Mouse (Mus musculus) neural tube, embryonic 11.5 days (tissue): Measurements from ENCODE around the gene Vapa. TPM values are rescaled to one million over a fixed set of nuclear protein-coding genes. Genes with fewer than 3 reads are reported as not detected.

ENCODE experiments used
- ATAC-seq: fragments of 200-750 bp; cut with Nextera tagmentation; 2 replicates; pipeline ENCODE4 v1.8.0; 2017; ENCODE audit warnings: moderate number of reproducible peaks, mild to moderate bottlenecking, moderate TSS enrichment, moderate library complexity; ENCODE audit not compliant: insufficient read depth, low FRiP score, low TSS enrichment
- DNase-seq: peaks from one replicate; pipeline ENCODE4 v3.0.0-alpha.2; 2015; ENCODE audit warnings: low spot score
- H3K27ac ChIP-seq: fragments of 300-500 bp; sonication (generic); 2 replicates; pipeline ENCODE4 v1.5.1; 2014; ENCODE audit warnings: low read depth, mild to moderate bottlenecking, low read length
- H3K27me3 ChIP-seq: fragments of 300-500 bp; sonication (generic); 2 replicates; pipeline ENCODE4 v1.6.1; 2014; ENCODE audit warnings: mild to moderate bottlenecking, low read length, mixed read lengths; ENCODE audit not compliant: control insufficient read depth, insufficient read depth
- H3K36me3 ChIP-seq: fragments of 300-500 bp; sonication (generic); 2 replicates; pipeline ENCODE4 v1.6.1; 2014; ENCODE audit warnings: mild to moderate bottlenecking, low read length, moderate library complexity, mixed read lengths; ENCODE audit not compliant: control insufficient read depth, insufficient read depth
- H3K4me1 ChIP-seq: fragments of 300-500 bp; sonication (generic); 2 replicates; pipeline ENCODE4 v1.6.1; 2014; ENCODE audit warnings: low read length, mixed read lengths; ENCODE audit not compliant: control insufficient read depth, insufficient read depth
- H3K4me2 ChIP-seq: fragments of 300-500 bp; sonication (generic); 2 replicates; pipeline ENCODE4 v1.6.1; 2014; ENCODE audit warnings: low read depth, mild to moderate bottlenecking, moderate library complexity
- H3K4me3 ChIP-seq: fragments of 300-500 bp; sonication (generic); 2 replicates; pipeline ENCODE4 v1.5.1; 2014; ENCODE audit warnings: low read depth, low read length
- H3K9ac ChIP-seq: fragments of 300-500 bp; sonication (generic); 2 replicates; pipeline ENCODE4 v1.6.1; 2014; ENCODE audit warnings: mild to moderate bottlenecking, low read length
- H3K9me3 ChIP-seq: fragments of 300-500 bp; sonication (generic); 2 replicates; pipeline ENCODE4 v1.6.1; 2016; ENCODE audit warnings: low read length; ENCODE audit not compliant: control insufficient read depth
- WGBS: fragments of 180-500 bp; shearing (Covaris S2); extraction: QIAGEN DNeasy Blood & Tissue Kit; methylation state at CpG from one replicate; pipeline ENCODE4 v1.1.7; 2014; 5-methylcytosine and 5-hydroxymethylcytosine counted together
- polyA plus RNA-seq: library from polyadenylated mRNA; unstranded; fragments of >200 nt; fragmentation: Nextera tagmentation; extraction: Ambion mirVana; gene quantifications from 2 replicates; pipeline ENCODE4 v1.2.1, GENCODE M21; 2014

Vapa gene
- polyA plus RNA-seq, 1 experiment from 2014 or later, result 259 TPM

DNA sequence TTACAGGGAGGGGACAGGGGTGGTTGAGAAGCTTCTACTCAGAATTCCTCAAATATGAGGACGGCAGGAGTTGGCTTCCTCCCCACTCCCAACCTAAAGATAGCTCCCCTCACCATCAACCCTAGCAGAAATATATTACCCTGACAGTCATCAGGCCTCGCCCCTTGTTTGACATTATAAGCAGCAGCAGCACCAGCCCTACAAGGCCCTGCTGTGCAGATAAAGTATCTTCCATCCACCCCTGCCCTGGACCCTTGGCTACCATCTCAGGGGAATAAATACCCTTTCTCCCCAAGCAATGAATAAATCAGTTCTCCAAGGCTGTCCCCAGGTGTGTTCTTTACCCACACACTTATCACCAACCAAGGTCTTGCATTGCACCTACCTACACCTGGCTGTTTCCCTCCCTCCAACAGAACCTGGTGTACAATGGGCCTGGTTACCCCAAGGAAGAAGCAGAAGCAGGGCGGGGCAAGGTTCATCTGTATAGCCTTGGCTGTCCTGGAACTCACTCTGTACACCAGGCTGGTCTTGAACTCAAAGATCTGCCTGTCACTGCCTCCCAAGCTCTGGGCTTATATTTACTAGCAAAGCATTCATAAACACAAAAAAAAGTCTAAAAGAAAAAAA lies 15.4 kb downstream of the Vapa start:
- Histone ChIP-seq H3K36me3 (no peaks in the 10 kb centered on the region), H3K27me3 (no peaks in the 10 kb centered on the region), H3K4me2 (no peak overlapping the region), H3K4me3 (no peak overlapping the region), H3K9me3 (no peaks in the 10 kb centered on the region), H3K4me1 (no peaks in the 10 kb centered on the region; the same call in 1 of the 2 replicates), H3K9ac (no peak overlapping the region), H3K27ac (no peak overlapping the region)
- ATAC-seq, result no peak
- no peak for DNase-seq
- 89% methylated on average over 3 of the region's 3 CpGs for WGBS

DNA sequence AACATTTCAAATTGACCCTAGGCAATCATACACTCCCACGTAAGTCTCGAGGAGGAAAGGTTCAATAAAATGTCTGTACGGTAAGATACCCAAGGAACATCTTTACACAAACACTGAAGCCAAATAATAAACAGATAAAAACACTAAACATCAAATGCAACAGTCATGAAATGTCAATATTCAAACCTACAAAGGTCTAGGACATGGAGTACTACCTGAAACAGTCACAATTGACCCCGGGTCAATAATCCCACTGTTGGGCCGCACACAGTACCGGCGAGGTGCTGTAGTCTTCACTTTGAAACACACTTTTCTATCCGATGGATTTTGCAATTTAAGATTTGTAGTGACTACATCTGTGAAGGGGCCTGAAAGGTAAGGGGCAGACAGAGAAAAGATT lies 18.7 kb downstream of the Vapa start:
- WGBS, result 95% methylated on average over 8 of the region's 8 CpGs
- ATAC-seq, result no peak
- H3K9me3 ChIP-seq, result no peaks in the 10 kb centered on the region
- no peaks in the 10 kb centered on the region for H3K4me1 ChIP-seq
- H3K36me3 ChIP-seq, result no peaks in the 10 kb centered on the region
- no peaks in the 10 kb centered on the region for H3K27me3 ChIP-seq
- H3K9ac ChIP-seq, result no peak overlapping the region
- H3K4me3 ChIP-seq, result no peak overlapping the region
- no peak overlapping the region for H3K27ac ChIP-seq
- no peak overlapping the region for H3K4me2 ChIP-seq
- DNase-seq, result no peak

DNA sequence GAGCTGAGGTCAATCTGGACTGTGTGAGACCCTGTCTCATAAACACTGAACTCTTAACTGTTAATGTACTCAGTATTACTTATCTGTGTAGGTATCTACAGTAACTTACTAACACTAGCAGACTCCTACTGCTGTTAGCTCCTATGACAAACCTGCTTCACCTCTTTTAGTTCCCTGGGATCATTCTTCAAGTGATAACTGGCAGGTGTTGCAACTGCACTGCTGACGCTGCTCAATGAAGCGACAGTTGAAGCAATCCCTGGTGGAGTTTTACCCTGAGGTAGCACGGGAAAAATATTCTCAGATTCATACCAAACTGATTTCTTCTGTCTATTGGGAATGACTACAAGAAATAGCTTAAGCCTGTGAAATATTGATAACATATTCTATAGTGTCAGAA lies 26.5 kb downstream of the Vapa start:
- no peak overlapping the region for H3K9ac ChIP-seq
- H3K36me3 ChIP-seq, result no peaks in the 10 kb centered on the region
- H3K27me3 ChIP-seq, result no peaks in the 10 kb centered on the region
- 95% methylated on average over 3 of the region's 3 CpGs for WGBS
- H3K9me3 ChIP-seq, result no peaks in the 10 kb centered on the region
- no peak overlapping the region for H3K27ac ChIP-seq
- H3K4me3 ChIP-seq, result no peak overlapping the region
- no peak for DNase-seq
- no peak overlapping the region for H3K4me2 ChIP-seq
- H3K4me1 ChIP-seq, result no peaks in the 10 kb centered on the region
- no peak for ATAC-seq

DNA sequence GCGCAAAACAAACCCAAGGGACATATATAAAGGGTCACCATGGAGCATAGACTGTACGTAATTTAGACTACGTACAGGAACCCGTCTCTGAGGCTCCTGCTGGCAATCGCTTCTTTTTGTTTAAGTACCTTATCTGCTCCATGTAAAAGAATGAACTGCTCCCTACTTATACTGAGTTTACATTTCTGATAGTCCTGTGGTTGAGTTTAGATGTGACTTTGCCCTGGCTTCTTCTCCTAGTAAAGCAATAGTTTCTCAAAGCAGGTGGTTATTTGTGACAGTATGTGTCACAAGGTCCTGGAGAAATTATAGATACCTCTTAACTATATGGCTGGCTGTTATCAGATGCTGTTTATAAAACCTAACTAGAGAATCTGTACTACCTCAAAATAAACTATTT lies 31.9 kb downstream of the Vapa start:
- Histone ChIP-seq H3K36me3 (peaks cover 4% of the 10 kb centered on the region; the same call in 1 of the 2 replicates), H3K4me1 (no peaks in the 10 kb centered on the region), H3K9ac (no peak overlapping the region), H3K27ac (no peak overlapping the region), H3K9me3 (no peaks in the 10 kb centered on the region), H3K27me3 (no peaks in the 10 kb centered on the region), H3K4me3 (no peak overlapping the region), H3K4me2 (no peak overlapping the region)
- DNase-seq (no peak), ATAC-seq (no peak)
- WGBS, result over 99% methylated on average over 5 of the region's 5 CpGs

DNA sequence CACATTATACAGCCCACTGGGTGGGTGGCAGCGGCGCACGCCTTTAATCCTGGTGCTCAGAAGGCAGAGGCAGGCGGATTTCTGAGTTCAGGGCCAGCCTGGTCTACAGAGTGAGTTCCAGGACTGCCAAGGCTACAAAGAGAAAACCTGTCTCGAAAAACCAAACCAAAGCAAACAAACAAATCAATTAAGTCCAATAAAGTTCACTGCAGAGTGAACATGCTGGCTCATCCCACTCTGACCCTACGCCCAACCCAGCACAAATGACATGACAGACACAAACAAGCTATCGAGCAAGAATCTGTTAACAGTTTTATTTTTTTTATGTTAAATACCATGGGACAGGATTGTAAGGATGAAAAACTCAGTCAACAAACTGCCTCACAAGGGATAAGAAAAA lies 33.6 kb downstream of the Vapa start:
- 93% methylated on average over 7 of the region's 7 CpGs for WGBS

DNA sequence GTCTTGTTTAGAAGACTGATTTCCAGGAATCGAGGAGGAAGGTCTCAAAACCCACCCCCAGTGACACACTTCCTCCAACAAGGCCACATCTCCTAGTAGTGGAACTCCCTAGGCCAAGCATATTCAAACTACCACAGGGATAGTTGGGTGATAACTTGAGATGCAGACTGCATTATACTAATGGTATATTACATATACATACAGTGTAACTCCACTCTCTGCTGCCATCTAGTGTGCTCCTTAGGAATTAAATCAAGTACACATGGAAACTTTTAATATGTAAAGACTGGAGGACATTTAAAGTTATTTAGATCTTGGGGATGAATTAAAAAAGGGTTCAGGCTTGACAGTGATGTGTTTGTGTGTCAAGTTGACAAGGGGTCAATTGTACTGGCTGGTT lies 38.0 kb downstream of the Vapa start:
- Histone ChIP-seq H3K9ac (no peak overlapping the region), H3K9me3 (no peaks in the 10 kb centered on the region), H3K4me2 (no peak overlapping the region), H3K36me3 (peaks cover 4% of the 10 kb centered on the region; the same call in 1 of the 2 replicates), H3K27me3 (no peaks in the 10 kb centered on the region), H3K27ac (no peak overlapping the region), H3K4me1 (no peaks in the 10 kb centered on the region), H3K4me3 (no peak overlapping the region)
- no peak for ATAC-seq
- no peak for DNase-seq
- WGBS, result 83% methylated on average over 1 of the region's 1 CpGs

More for the DNA sequence above, 33.6 kb downstream of the Vapa start:
- Histone ChIP-seq H3K4me1 (no peaks in the 10 kb centered on the region), H3K36me3 (peaks cover 4% of the 10 kb centered on the region; the same call in 1 of the 2 replicates), H3K9me3 (no peaks in the 10 kb centered on the region), H3K4me2 (no peak overlapping the region), H3K27ac (no peak overlapping the region), H3K9ac (no peak overlapping the region), H3K4me3 (no peak overlapping the region), H3K27me3 (no peaks in the 10 kb centered on the region)
- DNase-seq (no peak), ATAC-seq (no peak)

DNA sequence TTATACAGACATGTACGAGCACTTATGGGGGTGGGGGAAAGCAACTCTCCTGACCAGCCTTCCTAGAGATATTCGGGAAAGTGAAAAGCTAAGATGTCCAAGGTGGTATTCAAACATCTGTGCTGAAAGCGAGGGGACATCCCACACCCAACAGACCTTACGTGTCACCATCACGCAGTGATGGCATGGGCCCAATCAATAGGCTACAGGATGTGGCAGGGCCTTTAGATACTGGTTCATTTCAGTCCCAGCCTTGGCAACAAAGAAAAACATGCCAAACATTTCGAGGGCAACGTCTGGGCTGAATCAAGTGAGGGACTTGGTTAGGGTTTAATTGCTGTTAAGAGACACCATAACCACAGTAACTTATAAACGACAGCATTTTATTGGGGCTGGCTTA lies 38.5 kb downstream of the Vapa start:
- H3K4me2 ChIP-seq, result no peak overlapping the region
- no peak overlapping the region for H3K27ac ChIP-seq

DNA sequence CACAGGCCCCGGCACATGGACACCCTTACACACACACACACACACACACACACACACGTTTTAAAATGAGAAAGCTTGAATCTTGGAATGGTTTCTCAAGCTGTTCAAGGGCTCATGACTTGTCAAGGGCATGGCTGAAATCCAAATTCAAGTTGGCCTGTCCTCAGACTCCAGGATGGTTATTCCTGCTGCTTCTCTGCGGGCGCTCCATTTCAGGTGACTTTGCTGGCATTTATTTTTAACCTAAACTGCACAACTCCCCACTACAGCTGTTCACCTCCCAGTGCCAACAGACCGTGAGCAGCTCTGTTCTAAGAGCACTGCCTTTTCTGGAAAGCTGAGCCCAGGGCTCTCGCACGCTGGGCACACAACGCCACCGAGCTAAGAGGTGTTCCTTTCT lies 41.5 kb downstream of the Vapa start:
- no peaks in the 10 kb centered on the region for H3K4me1 ChIP-seq
- H3K9ac ChIP-seq, result no peak overlapping the region
- H3K36me3 ChIP-seq, result no peaks in the 10 kb centered on the region
- ATAC-seq (no peak), DNase-seq (no peak)
- H3K4me2 ChIP-seq, result no peak overlapping the region
- WGBS, result 93% methylated on average over 9 of the region's 9 CpGs
- no peak overlapping the region for H3K4me3 ChIP-seq
- H3K27ac ChIP-seq, result no peak overlapping the region
- no peaks in the 10 kb centered on the region for H3K27me3 ChIP-seq
- H3K9me3 ChIP-seq, result no peaks in the 10 kb centered on the region

More for the DNA sequence above, 38.5 kb downstream of the Vapa start:
- Histone ChIP-seq H3K9ac (no peak overlapping the region), H3K36me3 (peaks cover 4% of the 10 kb centered on the region; the same call in 1 of the 2 replicates), H3K4me3 (no peak overlapping the region), H3K9me3 (no peaks in the 10 kb centered on the region), H3K27me3 (no peaks in the 10 kb centered on the region), H3K4me1 (no peaks in the 10 kb centered on the region)
- no peak for ATAC-seq
- WGBS, result 82% methylated on average over 8 of the region's 8 CpGs
- no peak for DNase-seq

DNA sequence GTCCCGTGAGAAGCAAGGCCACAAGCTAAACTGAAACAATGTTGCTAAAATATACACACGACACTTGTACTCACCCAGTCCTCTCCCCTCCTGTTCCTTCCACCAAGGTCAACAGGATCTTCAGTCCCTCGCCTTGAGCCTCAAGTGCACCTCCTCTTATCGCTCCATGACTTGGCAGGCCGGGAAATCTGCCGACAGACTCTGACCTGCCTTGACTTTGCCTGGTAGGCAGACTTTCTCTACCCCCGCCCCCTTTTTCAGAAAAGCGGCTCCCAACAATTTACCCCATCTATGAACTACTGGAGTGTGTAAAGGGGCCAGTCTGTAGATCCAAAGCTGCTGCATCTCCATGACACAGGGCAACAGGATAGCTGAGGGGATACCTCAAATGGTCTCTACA lies 41.9 kb downstream of the Vapa start:
- DNase-seq (no peak), ATAC-seq (no peak)
- H3K27ac ChIP-seq, result no peak overlapping the region
- H3K27me3 ChIP-seq, result no peaks in the 10 kb centered on the region
- no peaks in the 10 kb centered on the region for H3K36me3 ChIP-seq
- no peak overlapping the region for H3K4me2 ChIP-seq
- H3K9me3 ChIP-seq, result no peaks in the 10 kb centered on the region
- no peak overlapping the region for H3K9ac ChIP-seq
- H3K4me1 ChIP-seq, result no peaks in the 10 kb centered on the region
- H3K4me3 ChIP-seq, result no peak overlapping the region
- 88% methylated on average over 8 of the region's 8 CpGs for WGBS
